Mouse (Mus musculus) kidney, postnatal 0 days (tissue): ENCODE measurements around the gene Rnf123. TPM values are rescaled to one million over a fixed set of nuclear protein-coding genes. Genes with fewer than 3 reads are reported as not detected.
"Not testable (repeated sequence)": the region's sequence is repeated elsewhere in the genome, so short reads cannot be mapped to it uniquely, and the experiment has no call there.

Source experiments
- ATAC-seq: fragments of 200-750 bp; cut with Nextera tagmentation; replicated peaks from 2 replicates; pipeline ENCODE4 v1.8.0; 2017; ENCODE audit warnings: low read depth, moderate number of reproducible peaks, moderate TSS enrichment, moderate library complexity; ENCODE audit not compliant: low FRiP score
- DNase-seq: peaks from one replicate; pipeline ENCODE4 v3.0.0-alpha.2; 2016; ENCODE audit warnings: low spot score
- H3K27ac ChIP-seq: fragments of 300-500 bp; sonication (generic); 2 replicates; pipeline ENCODE4 v1.5.1; 2014; ENCODE audit warnings: mild to moderate bottlenecking
- H3K27me3 ChIP-seq: fragments of 300-500 bp; sonication (generic); 2 replicates; pipeline ENCODE4 v1.6.1; 2014; ENCODE audit warnings: low read length, mixed read lengths; ENCODE audit not compliant: insufficient read depth
- H3K36me3 ChIP-seq: fragments of 300-500 bp; sonication (generic); 2 replicates; pipeline ENCODE4 v1.6.1; 2014; ENCODE audit warnings: low read length, mixed read lengths; ENCODE audit not compliant: insufficient read depth
- H3K4me1 ChIP-seq: fragments of 300-500 bp; sonication (generic); replicated peaks from 2 replicates; pipeline ENCODE4 v1.6.1; 2014; ENCODE audit warnings: antibody characterized with exemption, low read length, mixed read lengths; ENCODE audit not compliant: insufficient read depth
- H3K4me2 ChIP-seq: fragments of 300-500 bp; sonication (generic); 2 replicates; pipeline ENCODE4 v1.6.1; 2014; ENCODE audit warnings: mild to moderate bottlenecking, low read length, moderate library complexity, mixed read lengths
- H3K4me3 ChIP-seq: fragments of 300-500 bp; sonication (generic); replicated peaks from 2 replicates; pipeline ENCODE4 v1.5.1; 2014; ENCODE audit warnings: low read depth, low read length
- H3K9ac ChIP-seq: fragments of 300-500 bp; sonication (generic); 2 replicates; pipeline ENCODE4 v1.6.1; 2014; ENCODE audit warnings: low read depth, low read length
- H3K9me3 ChIP-seq: fragments of 300-500 bp; sonication (generic); replicated peaks from 2 replicates; pipeline ENCODE4 v1.6.1; 2016; ENCODE audit warnings: low read length, inconsistent platforms, mixed read lengths
- CTCF ChIP-seq: IDR thresholded peaks from 2 replicates; pipeline ENCODE4 v1.5.1; 2016; ENCODE audit warnings: antibody characterized with exemption, low read depth, mild to moderate bottlenecking, moderate library complexity
- WGBS: fragments of 180-500 bp; shearing (Covaris S2); extraction: QIAGEN DNeasy Blood & Tissue Kit; methylation state at CpG from one replicate; pipeline ENCODE4 v1.1.7; 2014; 5-methylcytosine and 5-hydroxymethylcytosine counted together
- polyA plus RNA-seq: library from polyadenylated mRNA; unstranded; fragments of >200 nt; fragmentation: Nextera tagmentation; extraction: Ambion mirVana; gene quantifications from 2 replicates; pipeline ENCODE4 v1.2.1, GENCODE M21; 2015

Gene Rnf123
- polyA plus RNA-seq, 1 experiment from 2014 or later, result 24.6 TPM

DNA sequence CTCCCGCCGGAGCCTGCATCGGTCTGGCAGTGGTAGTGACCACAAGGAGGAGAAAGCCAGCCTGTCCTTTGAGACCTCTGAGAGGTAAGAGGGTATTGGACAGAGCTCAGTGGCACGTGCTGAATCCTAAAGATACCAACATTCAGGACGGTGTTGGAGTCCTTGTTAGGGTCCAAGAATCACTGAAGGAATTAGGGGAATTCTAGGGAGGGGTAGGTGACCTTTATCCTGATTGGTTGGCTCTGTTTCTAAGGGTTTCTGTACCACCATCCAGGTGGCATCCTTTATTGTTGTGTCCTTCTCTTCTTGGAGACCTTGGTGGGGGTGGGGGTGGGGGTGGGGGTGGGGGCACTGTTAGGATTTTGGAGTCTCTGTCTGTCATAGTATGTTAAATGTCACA is 51.0 kb downstream of the Rnf123 start:
- Histone ChIP-seq H3K27ac (no peak overlapping the region), H3K9me3 (no peaks in the 10 kb centered on the region), H3K4me3 (no peak overlapping the region), H3K36me3 (peaks cover 34% of the 10 kb centered on the region), H3K4me1 (no peaks in the 10 kb centered on the region), H3K27me3 (no peaks in the 10 kb centered on the region), H3K9ac (no peak overlapping the region), H3K4me2 (no peak overlapping the region)
- ATAC-seq (no peak), DNase-seq (no peak)
- 93% methylated on average over 5 of the region's 5 CpGs for WGBS
- TF ChIP-seq CTCF, result no peak

DNA sequence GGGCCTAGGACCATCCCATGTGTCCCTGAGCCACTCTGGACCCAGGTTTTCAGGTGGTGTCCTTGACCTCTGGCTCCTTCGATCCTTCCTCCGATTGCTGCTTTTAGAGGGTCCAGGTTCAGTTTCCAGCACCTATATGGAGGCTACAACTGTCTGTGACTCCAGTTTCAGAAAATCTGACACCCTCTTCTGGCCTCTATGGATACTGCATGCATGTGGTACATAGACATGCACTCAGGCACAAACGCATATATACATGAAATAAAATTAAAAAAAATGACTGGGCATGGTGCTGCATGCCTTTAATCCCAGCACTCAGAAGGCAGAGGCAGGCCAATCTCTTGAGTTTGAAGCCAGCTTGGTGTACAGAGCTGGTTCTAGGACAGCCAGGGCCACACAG is 55.3 kb downstream of the Rnf123 start:
- no peak overlapping the region for H3K4me2 ChIP-seq
- H3K4me1 ChIP-seq, result no peaks in the 10 kb centered on the region
- WGBS, result 98% methylated on average over 3 of the region's 3 CpGs
- no peak overlapping the region for H3K9ac ChIP-seq
- no peak overlapping the region for H3K4me3 ChIP-seq
- H3K27ac ChIP-seq, result no peak overlapping the region
- ATAC-seq (no peak), DNase-seq (no peak)
- no peaks in the 10 kb centered on the region for H3K9me3 ChIP-seq
- H3K27me3 ChIP-seq, result no peaks in the 10 kb centered on the region
- peaks cover 34% of the 10 kb centered on the region for H3K36me3 ChIP-seq
- peak; percentile 3; the same call in 1 of the 2 replicates for TF ChIP-seq CTCF

DNA sequence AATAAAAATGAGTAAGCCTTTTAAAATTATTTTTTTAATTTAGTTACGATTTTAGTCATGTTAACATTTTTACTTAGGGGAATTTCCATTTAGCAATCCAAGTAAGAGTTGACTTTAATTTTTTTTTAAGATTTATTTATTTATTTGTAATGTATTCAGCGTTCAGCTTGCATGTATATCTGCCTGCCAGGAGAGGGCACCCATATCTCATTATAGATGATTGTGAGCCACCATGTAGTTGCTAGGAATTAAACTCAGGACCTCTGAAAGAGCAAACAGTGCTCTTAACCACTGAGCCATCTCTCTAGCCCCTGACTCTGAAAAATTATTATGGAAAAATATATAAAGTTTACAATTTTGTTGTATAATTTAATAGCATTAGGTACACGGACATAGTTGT is 56.6 kb downstream of the Rnf123 start:
- peak; percentile 49 for TF ChIP-seq CTCF
- H3K9me3 ChIP-seq, result no peaks in the 10 kb centered on the region
- peaks cover 25% of the 10 kb centered on the region for H3K36me3 ChIP-seq
- H3K27ac ChIP-seq, result no peak overlapping the region
- no peak for ATAC-seq
- WGBS, result 91% methylated on average over 3 of the region's 3 CpGs
- no peak overlapping the region for H3K4me3 ChIP-seq
- no peak overlapping the region for H3K9ac ChIP-seq
- H3K4me1 ChIP-seq, result no peaks in the 10 kb centered on the region
- peak; percentile 15 for DNase-seq
- no peak overlapping the region for H3K4me2 ChIP-seq
- no peaks in the 10 kb centered on the region for H3K27me3 ChIP-seq

DNA sequence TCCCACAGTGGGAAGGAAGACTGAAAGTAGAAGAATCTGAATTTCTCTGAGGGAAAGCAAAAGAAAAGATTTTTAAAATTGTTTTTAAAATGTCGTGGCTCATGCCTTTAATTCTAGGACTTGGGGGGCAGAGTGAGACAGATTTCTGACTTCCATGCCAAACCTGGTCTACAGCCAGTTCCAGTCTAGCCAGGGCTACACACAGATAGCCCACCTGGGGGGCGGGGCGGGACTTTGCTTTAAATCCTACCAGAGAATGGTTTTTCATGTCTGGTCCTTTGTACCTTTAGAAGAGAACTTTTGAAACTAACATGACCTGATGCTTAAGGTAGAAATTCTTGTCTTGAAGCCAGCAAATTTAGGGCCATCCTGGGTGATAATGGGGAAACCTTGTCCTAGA is 59.9 kb downstream of the Rnf123 start:
- ATAC-seq, result no peak
- Histone ChIP-seq H3K4me3 (no peak overlapping the region), H3K9ac (no peak overlapping the region), H3K4me1 (0 out of 2 replicates have a peak, but pooled peaks cover 6% of the 10 kb centered on the region), H3K36me3 (peaks cover 25% of the 10 kb centered on the region), H3K27ac (no peak overlapping the region), H3K27me3 (no peaks in the 10 kb centered on the region), H3K9me3 (no peaks in the 10 kb centered on the region), H3K4me2 (no peak overlapping the region)
- TF ChIP-seq CTCF, result no peak
- DNase-seq, result no peak
- 91% methylated on average over 3 of the region's 3 CpGs for WGBS

DNA sequence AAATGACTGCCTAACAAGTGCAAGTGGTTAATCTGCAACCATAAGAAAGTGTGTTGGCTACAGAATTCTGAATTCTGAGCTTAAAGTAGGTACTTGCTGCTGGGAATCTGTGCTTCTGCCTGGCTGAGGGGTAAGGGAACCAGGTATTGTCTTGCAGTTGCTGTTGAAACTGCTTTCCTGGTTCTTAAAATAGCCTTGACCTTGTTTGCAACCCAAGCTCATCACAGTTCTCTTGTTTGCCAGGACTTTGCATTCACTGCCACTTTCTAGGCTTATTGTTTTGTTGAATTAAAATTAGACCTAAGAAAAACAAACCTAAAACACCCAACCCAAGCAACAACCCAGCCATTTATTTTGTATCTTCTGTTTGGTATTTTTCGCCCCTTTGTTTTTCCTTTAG is 62.4 kb downstream of the Rnf123 start:
- peaks cover 15% of the 10 kb centered on the region; the same call in 1 of the 2 replicates for H3K36me3 ChIP-seq
- DNase-seq (no peak), ATAC-seq (no peak)
- H3K27ac ChIP-seq, result peak overlapping the region; percentile 47; the same call in 1 of the 2 replicates
- TF ChIP-seq CTCF, result no peak
- H3K4me1 ChIP-seq, result 0 out of 2 replicates have a peak, but pooled peaks cover 6% of the 10 kb centered on the region
- H3K9me3 ChIP-seq, result no peaks in the 10 kb centered on the region
- H3K4me2 ChIP-seq, result no peak overlapping the region
- 76% methylated on average over 1 of the region's 1 CpGs for WGBS
- no peaks in the 10 kb centered on the region for H3K27me3 ChIP-seq
- no peak overlapping the region for H3K9ac ChIP-seq
- H3K4me3 ChIP-seq, result no peak overlapping the region

DNA sequence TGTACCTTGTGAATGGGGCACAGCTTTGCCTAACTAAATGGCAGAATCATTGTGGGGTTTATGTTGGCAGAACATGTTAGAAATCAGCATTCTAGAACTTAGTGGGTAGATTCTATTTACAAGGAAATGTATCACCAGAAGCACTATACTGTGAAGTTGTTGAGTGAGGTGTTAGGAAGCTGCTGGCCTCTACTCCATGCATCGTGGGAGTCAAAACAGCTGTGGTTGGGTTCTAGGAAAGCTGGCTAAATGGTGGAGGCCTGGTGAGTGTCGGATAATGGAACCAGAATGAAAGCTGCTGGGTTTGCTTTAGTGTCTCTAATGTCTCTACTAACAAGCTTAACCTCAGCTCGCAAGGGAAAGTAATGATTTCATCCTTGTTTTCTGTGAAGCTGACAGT is 66.0 kb downstream of the Rnf123 start:
- DNase-seq (no peak), ATAC-seq (no peak)
- H3K27ac ChIP-seq, result no peak overlapping the region
- H3K9ac ChIP-seq, result no peak overlapping the region
- H3K9me3 ChIP-seq, result no peaks in the 10 kb centered on the region
- H3K4me1 ChIP-seq, result 0 out of 2 replicates have a peak, but pooled peaks cover 6% of the 10 kb centered on the region
- TF ChIP-seq CTCF, result no peak
- H3K4me2 ChIP-seq, result no peak overlapping the region
- H3K27me3 ChIP-seq, result no peaks in the 10 kb centered on the region
- no peak overlapping the region for H3K4me3 ChIP-seq
- H3K36me3 ChIP-seq, result 0 out of 2 replicates have a peak, but pooled peaks cover 9% of the 10 kb centered on the region
- 81% methylated on average over 3 of the region's 3 CpGs for WGBS

DNA sequence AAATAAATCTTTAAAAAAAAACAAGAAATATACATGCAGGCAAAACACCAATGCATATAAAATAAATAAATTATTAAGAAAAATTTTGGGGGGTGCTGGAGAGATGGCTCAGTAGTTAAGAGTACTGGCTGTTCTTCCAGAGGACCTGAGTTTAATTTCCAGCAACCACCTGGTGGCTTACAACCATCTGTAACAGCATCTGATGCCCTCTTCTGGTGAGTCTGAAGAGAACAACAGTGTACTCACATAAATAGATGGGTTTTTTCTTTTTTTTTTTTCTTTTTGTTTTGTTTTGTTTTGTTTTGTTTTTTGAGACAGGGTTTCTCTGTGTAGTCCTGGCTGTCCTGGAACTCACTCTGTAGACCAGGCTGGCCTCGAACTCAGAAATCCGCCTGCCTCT is 69.6 kb downstream of the Rnf123 start:
- peak; percentile 35 for TF ChIP-seq CTCF
- not testable (repeated sequence) for H3K4me2 ChIP-seq, H3K9me3 ChIP-seq, H3K4me1 ChIP-seq, H3K27me3 ChIP-seq, H3K27ac ChIP-seq, H3K36me3 ChIP-seq, ATAC-seq, H3K9ac ChIP-seq, DNase-seq, H3K4me3 ChIP-seq
- WGBS, result 91% methylated on average over 2 of the region's 2 CpGs
